Mouse (Mus musculus) intestine, postnatal 0 days (tissue): ENCODE measurements around the gene Rnf187. TPM values are rescaled to one million over a fixed set of nuclear protein-coding genes. Genes with fewer than 3 reads are reported as not detected.
"Not testable (repeated sequence)": the region's sequence is repeated elsewhere in the genome, so short reads cannot be mapped to it uniquely, and the experiment has no call there.

Experiments
- ATAC-seq: fragments of 200-750 bp; cut with Nextera tagmentation; 2 replicates; pipeline ENCODE4 v1.8.0; 2017; ENCODE audit warnings: mild to moderate bottlenecking, moderate TSS enrichment, moderate library complexity
- H3K27ac ChIP-seq: fragments of 300-500 bp; sonication (generic); 2 replicates; pipeline ENCODE4 v1.5.1; 2014; ENCODE audit warnings: mild to moderate bottlenecking, low read depth, low read length, moderate library complexity
- H3K27me3 ChIP-seq: fragments of 300-500 bp; sonication (generic); replicated peaks from 2 replicates; pipeline ENCODE4 v1.6.1; 2014; ENCODE audit warnings: low read length, mixed read lengths; ENCODE audit not compliant: control insufficient read depth, insufficient read depth
- H3K36me3 ChIP-seq: fragments of 300-500 bp; sonication (generic); 2 replicates; pipeline ENCODE4 v1.6.1; 2014; ENCODE audit warnings: mild to moderate bottlenecking, moderate library complexity; ENCODE audit not compliant: control insufficient read depth, insufficient read depth
- H3K4me1 ChIP-seq: fragments of 300-500 bp; sonication (generic); replicated peaks from 2 replicates; pipeline ENCODE4 v1.6.1; 2014; ENCODE audit warnings: antibody characterized with exemption, low read length, mixed read lengths; ENCODE audit not compliant: control insufficient read depth, insufficient read depth
- H3K4me2 ChIP-seq: fragments of 300-500 bp; sonication (generic); replicated peaks from 2 replicates; pipeline ENCODE4 v1.6.1; 2014; ENCODE audit warnings: low read depth, mild to moderate bottlenecking, moderate library complexity
- H3K4me3 ChIP-seq: fragments of 300-500 bp; sonication (generic); 2 replicates; pipeline ENCODE4 v1.5.1; 2014; ENCODE audit warnings: low read depth, low read length
- H3K9ac ChIP-seq: fragments of 300-500 bp; sonication (generic); 2 replicates; pipeline ENCODE4 v1.6.1; 2014; ENCODE audit warnings: mild to moderate bottlenecking, low read depth, low read length
- H3K9me3 ChIP-seq: fragments of 300-500 bp; sonication (generic); 2 replicates; pipeline ENCODE4 v1.6.1; 2016; ENCODE audit warnings: mixed run types; ENCODE audit not compliant: control insufficient read depth
- CTCF ChIP-seq: sonication (generic); IDR thresholded peaks from 2 replicates; pipeline ENCODE4 v1.5.1; 2016; ENCODE audit warnings: low read depth, mild to moderate bottlenecking, control low read depth, antibody characterized with exemption, moderate library complexity
- WGBS: fragments of 180-500 bp; shearing (Covaris S2); extraction: QIAGEN DNeasy Blood & Tissue Kit; methylation state at CpG from one replicate; pipeline ENCODE4 v1.1.7; 2014; 5-methylcytosine and 5-hydroxymethylcytosine counted together
- polyA plus RNA-seq: library from polyadenylated mRNA; unstranded; fragments of >200 nt; fragmentation: Nextera tagmentation; extraction: Ambion mirVana; gene quantifications from 2 replicates; pipeline ENCODE4 v1.2.1, GENCODE M21; 2015

Gene Rnf187
- polyA plus RNA-seq, 1 experiment from 2014 or later, result 113 TPM

- Histone ChIP-seq H3K4me1 (peaks cover 8% of the 10 kb centered on the region; the same call in 1 of the 2 replicates), H3K36me3 (peaks cover 8% of the 10 kb centered on the region; the same call in 1 of the 2 replicates), H3K9ac (peak overlapping the region; percentile 61), H3K27me3 (no peaks in the 10 kb centered on the region), H3K4me3 (peak overlapping the region; percentile 56), H3K9me3 (no peaks in the 10 kb centered on the region), H3K27ac (no peak overlapping the region), H3K4me2 (peak overlapping the region; percentile 78)
- 6% methylated on average over 8 of the region's 8 CpGs for WGBS
- ATAC-seq, result no peak
- TF ChIP-seq CTCF, result no peak
Measured at GRCm38 (mm10) chr11:58955868-58956257, 17.1 kb upstream of the Rnf187 start.

- peak overlapping the region; percentile 94 for H3K27ac ChIP-seq
- H3K4me2 ChIP-seq, result peak overlapping the region; percentile 78
- H3K27me3 ChIP-seq, result no peaks in the 10 kb centered on the region
- peaks cover 8% of the 10 kb centered on the region; the same call in 1 of the 2 replicates for H3K4me1 ChIP-seq
- peak overlapping the region; percentile 61 for H3K9ac ChIP-seq
- under 1% methylated on average over 20 of the region's 20 CpGs for WGBS
- H3K36me3 ChIP-seq, result peaks cover 8% of the 10 kb centered on the region; the same call in 1 of the 2 replicates
- peak; percentile 31; the same call in 1 of the 2 replicates for ATAC-seq
- no peaks in the 10 kb centered on the region for H3K9me3 ChIP-seq
- H3K4me3 ChIP-seq, result peak overlapping the region; percentile 56
- no peak; the same call in none of the 2 replicates for TF ChIP-seq CTCF
Measured at GRCm38 (mm10) chr11:58955143-58955867, 16.6 kb upstream of the Rnf187 start.

- TF ChIP-seq CTCF, result peak; percentile 80
- Histone ChIP-seq H3K4me1 (peaks cover 8% of the 10 kb centered on the region; the same call in 1 of the 2 replicates), H3K36me3 (peaks cover 8% of the 10 kb centered on the region; the same call in 1 of the 2 replicates), H3K27ac (peak within 1 kb of the TSS; percentile 94), H3K9me3 (no peaks in the 10 kb centered on the region), H3K9ac (peak within 1 kb of the TSS; percentile 61), H3K27me3 (no peaks in the 10 kb centered on the region), H3K4me3 (peak within 1 kb of the TSS; percentile 56), H3K4me2 (peak within 1 kb of the TSS; percentile 78)
- under 1% methylated on average over 49 of the region's 49 CpGs for WGBS
- peak; percentile 95 for ATAC-seq
Measured at GRCm38 (mm10) chr11:58954420-58955142, 15.9 kb upstream of the Rnf187 start, which contains the start of the genes Hist3h2a and Trim17. Gene Hist3h2a (plus strand): TSS chr11:58954685. Gene Trim17 (plus strand): TSS chr11:58954685.

GRCm38 (mm10) chr11:58954170-58954419 lies 15.4 kb upstream of the Rnf187 start:
- ATAC-seq, result peak; percentile 50
- peak overlapping the region; percentile 56 for H3K4me3 ChIP-seq
- peak overlapping the region; percentile 94 for H3K27ac ChIP-seq
- peak overlapping the region; percentile 78 for H3K4me2 ChIP-seq
- H3K9me3 ChIP-seq, H3K4me1 ChIP-seq, H3K27me3 ChIP-seq, H3K36me3 ChIP-seq: not testable (repeated sequence)
- peak overlapping the region; percentile 38; the same call in 1 of the 2 replicates for H3K9ac ChIP-seq
- WGBS, result under 1% methylated on average over 17 of the region's 17 CpGs

GRCm38 (mm10) chr11:58953351-58954169 lies 14.8 kb upstream of the Rnf187 start:
- H3K27me3 ChIP-seq, result 0 out of 2 replicates have a peak, but pooled peaks cover 3% of the 10 kb centered on the region
- 1% methylated on average over 33 of the region's 33 CpGs for WGBS
- H3K27ac ChIP-seq, result peak overlapping the region; percentile 94
- peak overlapping the region; percentile 78 for H3K4me2 ChIP-seq
- H3K36me3 ChIP-seq, result peaks cover 8% of the 10 kb centered on the region; the same call in 1 of the 2 replicates
- H3K9me3 ChIP-seq, result no peaks in the 10 kb centered on the region
- 0 out of 2 replicates have a peak, but pooled peaks have one; percentile 0 for ATAC-seq
- peak overlapping the region; percentile 38; the same call in 1 of the 2 replicates for H3K9ac ChIP-seq
- no peak for TF ChIP-seq CTCF
- H3K4me1 ChIP-seq, result peaks cover 8% of the 10 kb centered on the region; the same call in 1 of the 2 replicates
- H3K4me3 ChIP-seq, result peak overlapping the region; percentile 56

GRCm38 (mm10) chr11:58951210-58951609 lies 12.5 kb upstream of the Rnf187 start:
- Histone ChIP-seq H3K27ac (no peak overlapping the region), H3K4me2 (no peak overlapping the region), H3K9me3 (no peaks in the 10 kb centered on the region), H3K9ac (no peak overlapping the region), H3K27me3 (0 out of 2 replicates have a peak, but pooled peaks cover 3% of the 10 kb centered on the region), H3K36me3 (no peaks in the 10 kb centered on the region), H3K4me3 (no peak overlapping the region), H3K4me1 (peaks cover 2% of the 10 kb centered on the region; the same call in 1 of the 2 replicates)
- ATAC-seq, result no peak
- TF ChIP-seq CTCF, result no peak
- WGBS, result 74% methylated on average over 5 of the region's 5 CpGs
